Mouse (Mus musculus) heart, postnatal 14 days (tissue): ENCODE results near the gene Ermard. TPM values are rescaled to one million over a fixed set of nuclear protein-coding genes. Genes with fewer than 3 reads are reported as not detected.

Source experiments
- DNase-seq, 2 experiments: peaks; one replicate each; pipeline ENCODE4 v3.0.0; 2021 to 2022
- intact Hi-C: fragments of 180-260 bp; cut with DNase I; formaldehyde crosslinking; loops from one replicate; pipeline ENCODE4 v1.15.1; 2025
- total RNA-seq, 2 experiments: library from RNA; stranded (reverse); gene quantifications; 2 replicates each; pipeline ENCODE4 v1.2.3; 2021

Gene Ermard
- total RNA-seq, 2 experiments from 2014 or later: 29.0 to 33.6 TPM

DNA sequence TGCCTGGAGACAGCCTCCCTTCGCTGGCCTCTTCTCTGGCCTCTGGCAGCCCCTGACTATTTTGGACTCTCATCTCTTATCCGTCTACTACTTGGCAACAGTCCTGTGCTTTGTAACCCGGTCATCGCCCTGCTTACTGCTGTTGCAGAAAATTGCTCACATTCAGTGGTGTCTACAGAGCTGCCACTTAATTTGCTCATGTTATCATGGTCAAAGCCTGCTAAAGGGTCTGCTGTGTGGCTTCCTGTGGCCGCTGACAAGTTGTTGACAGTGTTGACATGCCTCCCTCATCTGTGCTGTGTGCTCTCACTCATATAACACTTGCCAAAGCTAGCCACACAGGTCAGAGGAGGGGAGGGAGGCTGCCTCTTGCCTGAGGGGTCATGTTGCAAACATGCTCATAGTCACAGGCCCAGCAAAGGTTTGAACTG, 17.2 kb downstream of the Ermard start:
- peak; percentile 30 to 51 for DNase-seq
- intact Hi-C loops: no loop called here

DNA sequence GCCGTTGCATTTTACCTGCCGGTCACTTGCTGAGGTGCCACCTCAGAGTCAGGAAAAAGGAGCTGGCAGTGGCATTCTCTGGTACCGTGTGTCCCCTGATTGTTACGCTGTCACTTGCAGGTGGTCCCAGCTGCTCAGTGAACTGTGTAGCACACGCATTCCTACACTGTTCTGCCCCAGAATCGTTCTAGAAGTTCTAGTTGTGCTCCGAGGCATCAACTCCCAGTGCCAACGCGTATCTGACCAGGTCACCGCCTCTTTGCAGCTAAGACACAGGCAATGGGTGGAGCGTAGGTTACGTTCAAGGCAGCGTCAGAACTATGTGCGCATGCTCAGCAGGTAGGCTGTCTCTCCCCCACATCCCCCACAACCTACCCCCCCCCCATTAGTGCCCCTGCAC, 18.6 kb downstream of the Ermard start:
- DNase-seq: no peak

DNA sequence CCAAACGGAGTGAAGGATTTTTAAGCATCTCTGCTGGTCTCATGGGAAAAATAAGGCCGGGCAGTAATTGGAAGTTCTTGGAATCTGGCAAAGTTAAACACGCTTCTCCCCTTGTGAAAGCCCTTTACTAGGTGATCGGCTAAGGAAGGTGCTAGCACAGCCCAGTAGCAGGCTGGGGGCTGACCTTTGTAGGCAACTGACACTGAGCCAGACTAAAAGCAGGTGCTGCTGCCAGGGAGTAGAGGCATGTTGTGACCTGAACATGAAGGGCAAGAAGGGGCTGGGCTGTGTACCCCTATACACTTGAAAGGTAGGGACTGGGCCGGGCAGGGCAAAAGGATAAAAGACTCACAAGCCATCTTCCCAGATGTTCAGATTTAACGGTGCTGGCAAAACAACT, 19.3 kb downstream of the Ermard start:
- intact Hi-C loops: no loop called here

More for the DNA sequence above, 18.6 kb downstream of the Ermard start:
- intact Hi-C loops: no loop called here

DNA sequence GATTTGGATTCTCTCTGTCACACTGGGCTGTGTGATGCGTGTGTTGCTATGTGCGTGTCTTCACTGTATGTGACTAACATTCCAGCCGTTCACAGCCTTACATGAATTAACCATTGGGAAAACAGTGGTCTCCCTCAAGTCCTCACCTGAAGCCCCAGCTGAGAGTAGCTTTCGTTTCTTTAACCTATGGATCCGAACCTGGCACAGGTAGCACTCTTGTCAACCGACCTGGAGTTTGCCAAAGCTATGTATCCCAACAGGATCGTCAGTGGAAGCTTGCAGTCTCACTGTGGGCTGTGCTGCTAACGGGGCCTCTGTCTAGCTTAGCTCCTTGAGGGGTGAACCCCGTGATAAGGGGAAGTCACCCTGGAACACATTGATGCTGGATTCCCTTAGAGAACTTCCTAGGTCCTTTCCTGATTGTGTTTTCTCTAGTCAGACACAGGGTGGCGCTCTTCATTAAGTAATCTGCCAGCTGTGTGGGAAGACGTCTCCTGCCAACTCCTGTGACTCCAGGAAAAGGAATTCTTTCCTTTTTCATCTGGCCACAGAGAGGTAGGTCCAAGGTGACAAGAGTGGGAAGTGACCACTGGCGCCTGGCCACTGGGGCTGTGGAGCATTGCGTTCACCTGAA, 24.5 kb downstream of the Ermard start:
- intact Hi-C loops: loop anchor here (1.0 to 5.0 kb wide), 3 partner anchors 127 to 402 kb away; no protein-coding TSS in a partner anchor
- DNase-seq: peak; percentile 74 to 80

More for the DNA sequence above, 19.3 kb downstream of the Ermard start:
- DNase-seq: no peak

DNA sequence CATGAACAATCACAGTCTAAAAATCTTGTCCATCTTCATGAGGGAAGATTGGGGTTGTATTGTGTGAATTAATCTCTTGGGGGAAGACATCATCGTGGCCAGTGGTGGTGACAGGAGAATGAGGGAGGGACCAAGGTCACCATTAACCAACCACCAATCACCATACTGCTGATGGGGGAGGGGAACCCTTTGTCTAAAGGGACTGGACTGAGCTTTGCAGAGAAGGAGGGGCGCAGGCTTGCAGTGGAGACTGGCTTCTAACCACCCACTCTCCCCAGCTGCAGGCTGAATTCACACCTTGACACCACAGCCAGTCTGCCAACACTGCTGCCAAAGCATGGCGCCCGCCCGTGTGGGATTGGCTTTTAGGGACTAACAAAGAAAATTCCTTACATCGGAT, 25.1 kb downstream of the Ermard start:
- no peak for DNase-seq
- intact Hi-C loops: loop anchor here (1.0 to 5.0 kb wide), 2 partner anchors 126 to 313 kb away; no protein-coding TSS in a partner anchor

DNA sequence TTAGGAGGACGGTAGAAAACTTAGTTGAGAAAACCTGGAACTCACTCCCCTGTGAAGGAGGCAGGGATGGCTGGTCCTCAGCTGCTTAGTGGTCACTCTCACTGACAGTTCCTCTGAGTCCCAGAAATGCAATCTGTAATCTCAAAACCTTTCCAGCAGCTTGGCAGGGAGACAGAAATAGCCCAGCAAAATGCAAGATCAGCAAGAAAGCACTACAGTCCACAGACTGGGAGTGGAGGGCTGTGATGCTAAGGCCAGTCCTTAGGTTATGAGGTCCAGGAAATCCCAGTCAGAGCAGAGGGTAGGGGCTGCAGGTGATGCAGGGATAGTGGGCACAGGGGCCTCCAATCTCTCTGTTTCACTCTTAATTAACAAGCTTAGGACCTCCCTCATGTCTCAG, 25.9 kb downstream of the Ermard start:
- DNase-seq: no peak
- intact Hi-C loops: loop anchor here (1.0 to 5.0 kb wide), 3 partner anchors 125 to 312 kb away; partner anchors contain the start of gene Dll1

DNA sequence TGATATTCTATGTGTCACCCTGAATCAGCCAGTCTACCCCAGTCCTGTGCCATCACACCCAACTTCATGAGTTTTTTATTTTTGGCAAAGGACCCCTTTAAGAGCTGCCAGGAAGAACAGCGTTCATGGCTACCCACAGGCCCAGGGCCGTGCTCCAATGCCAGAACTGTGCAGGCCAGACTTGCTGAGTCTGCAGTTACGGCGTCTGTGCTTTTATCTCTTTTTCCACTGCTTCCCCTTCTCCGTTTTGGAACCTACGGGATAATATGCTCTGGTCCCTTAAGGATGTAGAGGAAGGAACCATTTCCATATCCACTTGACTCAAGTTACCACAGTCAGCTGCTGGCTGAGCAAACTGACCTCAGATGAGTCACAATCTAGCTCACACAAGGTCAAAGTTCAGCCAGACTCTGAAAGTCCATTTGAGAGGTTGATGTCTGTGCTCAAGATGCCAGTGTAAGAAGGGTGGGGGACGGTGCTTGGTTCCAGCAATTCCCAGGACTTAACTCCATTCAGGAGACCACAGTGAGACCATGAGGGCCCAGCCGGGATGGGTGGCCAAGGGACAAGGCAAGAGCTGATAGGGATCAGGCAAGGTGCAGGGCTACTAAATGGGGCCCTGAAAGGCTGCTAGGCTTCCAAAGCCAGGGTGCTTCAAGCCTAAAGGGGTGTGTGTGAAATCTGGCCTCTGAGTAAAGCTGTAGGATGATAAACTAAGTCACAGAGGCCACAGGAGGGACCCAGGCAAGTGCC, 27.2 kb downstream of the Ermard start:
- intact Hi-C loops: loop anchor here (5.0 kb wide), 1 partner anchor 124 kb away; no protein-coding TSS in a partner anchor
- no peak for DNase-seq

DNA sequence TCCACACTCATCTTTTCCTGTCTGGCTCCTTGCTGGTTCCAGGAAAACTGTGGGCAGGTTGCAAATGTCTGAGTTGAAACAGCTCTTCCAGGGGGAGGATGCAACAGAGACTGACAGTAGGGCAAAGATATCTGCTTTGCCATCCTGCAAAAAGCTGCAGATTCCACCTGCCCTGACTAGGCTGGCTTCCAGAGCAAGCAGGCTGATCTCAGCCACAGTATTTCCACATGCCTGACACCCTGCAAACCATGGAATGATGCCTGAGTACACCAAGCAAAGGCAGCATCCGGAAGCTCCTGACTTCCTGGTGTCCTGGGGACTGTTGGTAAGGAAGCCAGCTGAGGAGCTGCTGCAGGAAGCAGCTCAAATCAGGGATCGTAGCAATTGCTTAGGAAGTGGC, 28.1 kb downstream of the Ermard start:
- intact Hi-C loops: loop anchor here (5.0 kb wide), 1 partner anchor 123 kb away; no protein-coding TSS in a partner anchor
- no peak for DNase-seq

DNA sequence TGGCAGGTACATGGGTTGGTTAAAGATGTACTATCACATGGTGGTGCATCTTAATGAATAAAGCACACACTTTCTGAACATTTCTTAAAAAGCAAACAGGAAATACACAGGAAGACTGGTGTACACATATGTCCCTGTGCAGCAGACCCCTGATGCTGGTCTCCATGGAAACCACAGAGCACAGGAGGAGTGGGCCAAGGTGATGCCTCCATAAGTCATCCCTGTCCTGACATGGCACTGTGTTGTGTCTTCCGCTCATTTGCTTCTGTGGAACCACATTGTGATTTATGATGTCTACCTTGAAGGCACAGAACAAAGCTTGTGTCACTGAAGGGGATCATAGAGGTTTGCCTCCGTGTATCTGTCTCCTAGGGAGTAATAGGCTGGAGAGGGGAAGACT, 31.2 kb downstream of the Ermard start:
- no peak for DNase-seq
- intact Hi-C loops: no loop called here

DNA sequence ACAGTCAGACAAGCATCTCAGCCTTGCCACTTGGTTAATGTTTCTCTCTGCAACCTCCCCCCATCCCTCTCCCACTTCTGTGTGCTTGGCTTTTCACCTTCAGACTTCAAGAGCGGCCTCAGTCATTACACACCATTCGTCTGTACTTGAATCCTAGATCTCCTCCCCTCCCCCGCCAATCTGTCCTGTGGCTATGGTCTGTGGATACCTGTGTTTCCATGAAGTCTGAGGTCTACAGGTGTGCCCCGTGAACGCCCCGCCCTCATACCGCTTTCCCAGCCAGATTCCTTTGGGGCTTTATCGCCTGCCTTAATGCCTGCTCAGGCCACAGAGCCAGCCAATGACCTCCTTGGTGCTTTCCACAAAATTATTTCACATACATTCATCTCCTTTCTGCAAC, 34.0 kb downstream of the Ermard start:
- no peak for DNase-seq
- intact Hi-C loops: no loop called here

DNA sequence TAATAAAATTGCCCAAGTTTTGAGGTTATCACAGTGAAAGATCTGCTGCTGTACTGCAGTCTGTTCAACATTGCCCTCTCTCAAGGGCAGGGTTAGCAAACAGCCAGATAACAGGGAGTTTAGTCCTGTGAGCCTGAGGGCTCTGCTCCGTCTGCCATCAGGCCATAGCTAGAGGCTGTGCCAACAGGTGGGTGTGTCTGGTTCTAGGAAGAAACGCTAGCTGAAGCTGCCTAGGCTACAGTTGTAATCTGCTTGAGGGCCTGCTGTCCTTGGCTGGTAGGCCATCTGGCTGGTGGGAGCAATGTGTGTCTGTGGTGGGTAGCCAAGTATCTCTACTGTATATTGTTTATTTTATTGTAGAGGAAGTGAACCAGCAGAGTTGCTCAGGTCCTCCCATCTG, 36.5 kb downstream of the Ermard start:
- no peak for DNase-seq
- intact Hi-C loops: no loop called here

DNA sequence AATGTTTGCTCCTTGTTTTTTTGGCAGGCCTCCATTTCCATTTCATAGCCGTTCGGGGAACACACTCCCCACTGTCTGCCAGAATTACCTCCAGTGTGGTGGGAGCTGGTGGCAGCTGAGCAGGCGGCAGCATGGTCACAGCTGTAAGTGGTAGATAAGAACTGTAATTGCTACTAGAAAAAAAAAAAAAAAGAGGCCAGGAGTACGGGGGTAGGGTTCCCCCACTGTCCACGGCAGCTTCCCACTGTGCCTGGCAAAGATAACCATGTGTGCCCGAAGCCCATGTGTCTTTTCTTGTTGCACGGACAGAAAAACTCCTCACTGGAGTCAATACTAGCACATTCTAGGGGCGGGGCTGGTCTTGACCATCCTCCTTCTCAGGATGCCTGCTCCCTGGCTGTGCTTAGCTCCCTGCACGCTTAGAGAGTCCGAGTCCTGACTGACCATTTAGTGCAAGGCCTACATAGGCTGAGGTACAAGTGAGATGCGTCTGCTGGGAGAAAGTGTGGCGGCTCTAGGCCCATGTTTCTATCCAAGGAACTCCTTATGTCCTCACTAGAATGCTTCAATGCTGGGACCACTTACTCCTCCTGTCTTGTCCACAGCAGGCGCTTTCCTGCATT, 43.3 kb downstream of the Ermard start:
- intact Hi-C loops: no loop called here
- DNase-seq: no peak

DNA sequence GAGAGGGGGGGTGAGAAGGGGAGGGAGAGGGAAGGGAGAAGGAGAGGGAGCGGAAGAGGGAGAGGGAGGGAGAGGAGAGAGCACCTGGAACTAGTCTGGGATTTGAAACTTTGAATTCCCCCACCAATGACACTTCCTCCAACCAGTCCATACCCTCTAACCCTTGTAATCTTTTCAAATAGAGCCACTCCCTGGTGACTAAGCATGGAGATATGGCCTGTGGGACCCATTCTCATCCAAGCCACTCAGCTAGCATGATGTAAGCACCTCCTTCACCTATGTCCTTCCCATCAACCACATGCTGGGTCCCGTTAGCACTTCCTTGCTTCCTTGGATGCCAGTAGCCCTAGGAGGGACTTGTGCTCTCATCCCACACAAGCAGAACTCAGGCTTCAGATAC, 44.0 kb downstream of the Ermard start:
- no peak for DNase-seq
- intact Hi-C loops: no loop called here

DNA sequence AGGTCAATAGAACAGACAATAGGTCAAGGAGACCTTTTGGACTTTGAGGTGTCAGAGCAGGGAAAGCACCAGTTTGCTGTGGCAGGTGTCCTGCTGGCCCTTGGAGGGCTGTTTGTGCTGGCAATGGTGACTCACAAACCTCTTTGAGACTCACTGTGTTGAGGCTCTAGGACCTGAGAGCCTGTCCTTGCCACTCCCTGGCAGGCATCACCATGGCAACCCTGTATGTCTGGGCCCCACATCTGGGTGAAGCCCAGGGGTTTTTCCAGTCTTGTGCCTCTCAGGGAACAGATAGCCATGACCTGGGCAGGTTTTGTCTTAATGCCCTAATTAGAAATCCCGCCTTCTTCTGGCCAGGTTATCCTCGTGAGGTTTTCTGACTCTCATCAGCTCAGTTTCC, 47.2 kb downstream of the Ermard start:
- intact Hi-C loops: no loop called here
- DNase-seq: no peak

DNA sequence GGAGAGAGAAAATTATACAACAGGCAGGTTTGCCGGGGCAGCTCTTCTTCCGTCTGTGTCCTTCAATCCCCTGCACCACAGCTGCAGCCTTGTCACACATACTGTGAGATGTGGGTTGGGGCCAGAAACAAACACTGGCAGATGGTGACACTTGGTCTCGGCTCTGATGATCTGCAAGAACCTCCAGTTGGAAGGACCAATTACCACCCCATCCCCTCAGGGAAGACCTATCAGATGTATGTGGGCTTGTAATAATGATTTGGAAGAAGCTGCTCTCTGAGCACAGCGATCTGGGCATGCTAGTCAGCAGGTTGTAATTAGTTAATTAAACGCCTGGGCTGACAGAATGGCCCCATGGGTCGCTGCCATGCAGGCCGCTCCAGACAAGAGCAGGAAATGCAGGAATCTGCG, 47.6 kb downstream of the Ermard start:
- intact Hi-C loops: no loop called here
- no peak for DNase-seq

DNA sequence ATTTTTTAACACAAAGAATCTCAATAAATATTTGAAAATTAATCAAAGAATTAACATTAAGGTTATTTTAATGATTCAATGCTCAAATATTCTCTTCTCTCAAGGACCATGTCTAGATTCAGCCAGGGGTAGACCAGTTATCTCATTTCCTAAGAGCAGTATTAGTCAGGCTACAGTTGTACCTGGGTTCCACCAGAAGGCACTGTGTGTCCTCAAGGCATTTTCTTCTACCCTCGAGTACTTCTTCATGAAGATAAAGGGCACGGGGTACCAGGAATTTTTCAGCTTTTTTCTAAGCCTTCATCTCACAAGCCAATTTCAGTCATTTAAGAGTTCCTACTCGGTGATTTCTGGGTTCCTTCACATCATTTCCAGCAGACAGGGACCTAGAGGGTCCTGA, 50.7 kb downstream of the Ermard start:
- DNase-seq: no peak
- intact Hi-C loops: no loop called here

DNA sequence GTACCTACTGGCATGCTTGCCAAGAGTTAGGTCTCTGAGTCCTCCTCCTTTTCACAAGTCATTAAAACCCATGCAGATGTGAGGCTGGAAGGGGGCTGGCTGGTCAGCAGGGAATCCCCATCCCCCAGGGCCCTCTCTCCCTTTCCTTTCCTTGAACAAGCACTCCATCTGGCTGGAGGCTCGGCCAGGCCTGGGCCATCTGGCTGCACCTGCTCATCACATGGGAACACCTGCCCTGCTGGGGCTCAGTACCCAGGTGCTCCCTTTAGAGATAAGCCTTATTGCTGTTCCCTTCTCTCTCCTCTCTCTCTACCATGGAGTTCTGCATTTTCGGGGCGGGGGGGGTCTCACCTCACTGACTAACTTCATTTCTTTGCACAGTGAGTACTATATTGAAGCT, 52.5 kb downstream of the Ermard start:
- intact Hi-C loops: no loop called here
- no peak for DNase-seq

DNA sequence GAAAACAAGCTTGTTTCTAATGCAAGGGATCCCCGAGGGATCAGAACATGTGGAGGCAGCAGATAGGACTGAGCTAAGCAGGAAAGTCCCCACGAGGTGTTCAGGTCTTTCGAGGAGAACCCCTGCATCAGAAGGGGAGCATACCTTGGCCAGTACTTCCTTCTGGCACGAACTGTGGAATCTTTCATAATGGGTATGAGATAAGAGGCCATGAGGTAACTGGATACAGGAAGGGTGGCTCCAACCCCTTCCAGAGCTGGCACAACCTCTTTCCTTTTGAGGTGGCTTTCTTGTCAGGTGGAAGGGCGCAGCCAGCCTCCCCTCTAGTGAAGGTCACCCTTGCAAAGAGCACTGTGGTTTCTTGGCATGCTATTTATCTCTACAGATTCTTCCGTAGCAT, 55.8 kb downstream of the Ermard start:
- intact Hi-C loops: no loop called here
- no peak for DNase-seq

DNA sequence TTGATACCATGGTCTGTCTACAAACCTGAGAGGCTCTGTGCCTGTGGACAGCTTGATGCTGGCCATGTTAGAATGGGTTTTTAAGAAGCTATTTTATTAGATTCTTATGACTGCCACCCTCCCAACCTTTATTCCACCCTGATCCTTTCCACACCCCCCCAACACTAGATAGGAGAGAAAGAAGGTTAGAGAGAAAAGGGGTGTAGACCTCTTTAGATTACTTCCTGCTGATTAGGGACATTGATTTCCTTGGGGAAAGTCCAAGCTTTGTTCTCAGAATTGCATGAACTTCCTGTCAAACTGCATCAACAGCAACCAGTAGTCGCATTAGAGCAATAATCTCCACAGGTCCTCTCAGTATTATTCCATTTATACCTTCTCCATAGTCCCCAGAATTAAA, 57.7 kb downstream of the Ermard start:
- no peak for DNase-seq
- intact Hi-C loops: no loop called here

DNA sequence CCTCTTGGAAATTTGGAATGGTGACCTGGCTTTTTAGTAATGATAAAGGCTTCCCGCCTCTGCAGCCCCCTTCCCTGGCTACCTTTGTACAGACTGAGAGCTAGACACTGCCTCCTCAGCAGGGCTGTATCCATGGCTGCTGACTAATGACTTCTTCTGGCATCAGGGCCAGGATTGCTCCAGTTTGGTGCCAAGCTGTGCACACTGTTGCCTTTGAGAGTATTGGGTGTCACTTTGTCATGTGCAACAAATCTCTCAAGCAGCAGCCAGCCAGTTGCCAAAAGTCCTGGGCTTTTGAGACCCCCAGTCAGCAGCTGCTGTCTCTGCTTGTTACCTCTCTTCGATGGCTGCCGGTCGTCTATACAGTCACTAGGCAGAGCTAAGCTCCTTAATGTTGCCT, 60.3 kb downstream of the Ermard start:
- no peak for DNase-seq
- intact Hi-C loops: no loop called here

DNA sequence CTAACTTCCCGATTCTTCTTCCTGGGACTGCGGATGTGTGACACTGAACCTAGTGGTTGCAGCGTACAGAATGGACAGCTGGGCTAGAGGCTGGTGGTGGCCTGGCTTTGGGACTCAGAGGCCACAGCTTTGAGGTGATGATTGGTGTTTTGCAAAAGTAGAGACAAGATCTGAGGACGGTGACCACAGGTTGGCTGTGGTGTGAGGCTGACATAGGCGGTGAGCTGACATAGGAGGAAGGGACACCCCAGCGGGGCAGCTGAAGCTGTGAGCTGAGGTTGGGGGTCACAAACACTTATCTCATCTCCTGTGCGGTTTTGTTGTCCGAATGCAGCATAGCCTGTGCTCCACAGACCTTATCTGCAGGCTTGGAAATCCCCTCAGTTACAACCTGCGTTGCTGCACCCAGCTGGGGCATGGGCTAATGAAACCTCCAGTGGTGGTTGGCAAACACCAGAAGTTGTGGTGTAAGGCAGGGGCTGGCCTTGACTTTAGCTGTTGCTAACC, 66.2 kb downstream of the Ermard start:
- DNase-seq: no peak
- intact Hi-C loops: no loop called here
